Mouse (Mus musculus) hindbrain, embryonic 12.5 days (tissue): Measurements from ENCODE around the gene Nme9. TPM values are rescaled to one million over a fixed set of nuclear protein-coding genes. Genes with fewer than 3 reads are reported as not detected.

Experiments
- ATAC-seq: fragments of 200-750 bp; cut with Nextera tagmentation; 2 replicates; pipeline ENCODE4 v1.8.0; 2017; ENCODE audit warnings: moderate TSS enrichment; ENCODE audit not compliant: low FRiP score
- H3K27ac ChIP-seq: fragments of 300-500 bp; sonication (generic); 2 replicates; pipeline ENCODE4 v1.5.1; 2016; ENCODE audit warnings: mild to moderate bottlenecking
- H3K27me3 ChIP-seq: fragments of 300-500 bp; sonication (generic); 2 replicates; pipeline ENCODE4 v1.6.1; 2016; ENCODE audit warnings: mild to moderate bottlenecking
- H3K36me3 ChIP-seq: fragments of 300-500 bp; sonication (generic); 2 replicates; pipeline ENCODE4 v1.6.1; 2016; ENCODE audit warnings: mild to moderate bottlenecking
- H3K4me1 ChIP-seq: fragments of 300-500 bp; sonication (generic); 2 replicates; pipeline ENCODE4 v1.6.1; 2016
- H3K4me2 ChIP-seq: fragments of 300-500 bp; sonication (generic); replicated peaks from 2 replicates; pipeline ENCODE4 v1.6.1; 2016; ENCODE audit warnings: mild to moderate bottlenecking
- H3K4me3 ChIP-seq: fragments of 300-500 bp; sonication (generic); 2 replicates; pipeline ENCODE4 v1.5.1; 2016; ENCODE audit warnings: mild to moderate bottlenecking
- H3K9ac ChIP-seq: fragments of 300-500 bp; sonication (generic); 2 replicates; pipeline ENCODE4 v1.6.1; 2016; ENCODE audit warnings: mild to moderate bottlenecking, moderate library complexity
- H3K9me3 ChIP-seq: fragments of 300-500 bp; sonication (generic); replicated peaks from 2 replicates; pipeline ENCODE4 v1.6.1; 2016; ENCODE audit warnings: mild to moderate bottlenecking
- WGBS: fragments of 180-500 bp; shearing (Covaris S2); methylation state at CpG from one replicate; pipeline ENCODE4 v1.1.7; 2016; 5-methylcytosine and 5-hydroxymethylcytosine counted together
- polyA plus RNA-seq: library from polyadenylated mRNA; unstranded; fragments of >200 nt; fragmentation: Nextera tagmentation; extraction: Ambion mirVana; gene quantifications from 2 replicates; pipeline ENCODE4 v1.2.1, GENCODE M21; 2016

Nme9 gene
- polyA plus RNA-seq, 1 experiment from 2014 or later: 1.4 TPM

GRCm38 (mm10) chr9:99439064-99439463 lies 12.2 kb upstream of the Nme9 start:
- Histone ChIP-seq H3K9me3 (no peaks in the 10 kb centered on the region), H3K36me3 (no peaks in the 10 kb centered on the region), H3K4me3 (no peak overlapping the region), H3K27ac (no peak overlapping the region), H3K27me3 (peaks cover 20% of the 10 kb centered on the region), H3K9ac (no peak overlapping the region), H3K4me2 (no peak overlapping the region), H3K4me1 (peaks cover 24% of the 10 kb centered on the region)
- WGBS: 81% methylated on average over 8 of the region's 8 CpGs
- ATAC-seq: no peak

- no peak overlapping the region for H3K4me2 ChIP-seq
Measured at GRCm38 (mm10) chr9:99440941-99441340, 10.3 kb upstream of the Nme9 start.

GRCm38 (mm10) chr9:99441647-99442433 lies 9.4 kb upstream of the Nme9 start:
- 90% methylated on average over 4 of the region's 4 CpGs for WGBS
- H3K9me3 ChIP-seq: no peaks in the 10 kb centered on the region
- ATAC-seq: no peak
- H3K4me2 ChIP-seq: no peak overlapping the region
- no peak overlapping the region for H3K4me3 ChIP-seq
- peaks cover 11% of the 10 kb centered on the region for H3K4me1 ChIP-seq
- H3K27ac ChIP-seq: no peak overlapping the region
- no peaks in the 10 kb centered on the region for H3K36me3 ChIP-seq
- H3K9ac ChIP-seq: no peak overlapping the region
- peaks cover 20% of the 10 kb centered on the region for H3K27me3 ChIP-seq

More at GRCm38 (mm10) chr9:99440941-99441340, 10.3 kb upstream of the Nme9 start:
- Histone ChIP-seq H3K9me3 (no peaks in the 10 kb centered on the region), H3K27ac (no peak overlapping the region), H3K36me3 (no peaks in the 10 kb centered on the region), H3K4me3 (no peak overlapping the region), H3K9ac (no peak overlapping the region), H3K4me1 (peaks cover 11% of the 10 kb centered on the region), H3K27me3 (peaks cover 20% of the 10 kb centered on the region)
- no peak for ATAC-seq
- 79% methylated on average over 5 of the region's 5 CpGs for WGBS

GRCm38 (mm10) chr9:99444590-99445178 lies 6.6 kb upstream of the Nme9 start:
- peak; percentile 48 for ATAC-seq
- Histone ChIP-seq H3K27ac (no peak overlapping the region), H3K36me3 (no peaks in the 10 kb centered on the region), H3K27me3 (no peaks in the 10 kb centered on the region; the same call in 1 of the 2 replicates), H3K4me1 (peaks cover 5% of the 10 kb centered on the region; the same call in 1 of the 2 replicates), H3K4me2 (no peak overlapping the region), H3K9ac (no peak overlapping the region), H3K9me3 (no peaks in the 10 kb centered on the region), H3K4me3 (no peak overlapping the region)
- WGBS: 38% methylated on average over 8 of the region's 8 CpGs

- no peak for ATAC-seq
- no peak overlapping the region for H3K27ac ChIP-seq
- no peak overlapping the region for H3K9ac ChIP-seq
- no peaks in the 10 kb centered on the region for H3K9me3 ChIP-seq
- H3K4me3 ChIP-seq: no peak overlapping the region
- peaks cover 3% of the 10 kb centered on the region; the same call in 1 of the 2 replicates for H3K27me3 ChIP-seq
- peaks cover 7% of the 10 kb centered on the region; the same call in 1 of the 2 replicates for H3K4me1 ChIP-seq
- no peaks in the 10 kb centered on the region for H3K36me3 ChIP-seq
- no peak overlapping the region for H3K4me2 ChIP-seq
Measured at GRCm38 (mm10) chr9:99446259-99446658, 5.0 kb upstream of the Nme9 start.

- Histone ChIP-seq H3K4me1 (peaks cover 8% of the 10 kb centered on the region; the same call in 1 of the 2 replicates), H3K4me2 (no peak overlapping the region), H3K4me3 (no peak overlapping the region), H3K9ac (no peak overlapping the region), H3K36me3 (no peaks in the 10 kb centered on the region), H3K27me3 (peaks cover 13% of the 10 kb centered on the region; the same call in 1 of the 2 replicates), H3K9me3 (no peaks in the 10 kb centered on the region), H3K27ac (no peak overlapping the region)
- ATAC-seq: no peak
- WGBS: 80% methylated on average over 3 of the region's 3 CpGs
Measured at GRCm38 (mm10) chr9:99447323-99447722, 4.0 kb upstream of the Nme9 start.

GRCm38 (mm10) chr9:99449886-99450647 lies 1.2 kb upstream of the Nme9 start:
- peaks cover 19% of the 10 kb centered on the region; the same call in 1 of the 2 replicates for H3K27me3 ChIP-seq
- 48% methylated on average over 9 of the region's 9 CpGs for WGBS
- no peaks in the 10 kb centered on the region for H3K9me3 ChIP-seq
- H3K9ac ChIP-seq: no peak overlapping the region
- no peak overlapping the region for H3K4me2 ChIP-seq
- no peak overlapping the region for H3K27ac ChIP-seq
- H3K4me3 ChIP-seq: no peak overlapping the region
- ATAC-seq: no peak
- peaks cover 3% of the 10 kb centered on the region; the same call in 1 of the 2 replicates for H3K4me1 ChIP-seq
- H3K36me3 ChIP-seq: no peaks in the 10 kb centered on the region

- Histone ChIP-seq H3K9ac (no peak overlapping the region), H3K36me3 (no peaks in the 10 kb centered on the region), H3K9me3 (no peaks in the 10 kb centered on the region), H3K4me2 (no peak overlapping the region), H3K4me3 (no peak overlapping the region), H3K4me1 (peaks cover 3% of the 10 kb centered on the region; the same call in 1 of the 2 replicates), H3K27me3 (peaks cover 23% of the 10 kb centered on the region), H3K27ac (no peak overlapping the region)
- ATAC-seq: no peak
- WGBS: 84% methylated on average over 4 of the region's 4 CpGs
Measured at GRCm38 (mm10) chr9:99454211-99454610, 2.9 kb downstream of the Nme9 start.

- Histone ChIP-seq H3K27me3 (peaks cover 3% of the 10 kb centered on the region), H3K4me1 (no peaks in the 10 kb centered on the region), H3K4me2 (no peak overlapping the region), H3K9ac (no peak overlapping the region), H3K4me3 (no peak overlapping the region), H3K27ac (no peak overlapping the region), H3K9me3 (no peaks in the 10 kb centered on the region), H3K36me3 (no peaks in the 10 kb centered on the region)
- WGBS: 45% methylated on average over 12 of the region's 12 CpGs
- ATAC-seq: no peak
Measured at GRCm38 (mm10) chr9:99458529-99459208, 7.4 kb downstream of the Nme9 start.

GRCm38 (mm10) chr9:99459730-99460129 lies 8.5 kb downstream of the Nme9 start:
- Histone ChIP-seq H3K4me2 (no peak overlapping the region), H3K4me1 (no peaks in the 10 kb centered on the region), H3K9me3 (no peaks in the 10 kb centered on the region), H3K27me3 (peaks cover 3% of the 10 kb centered on the region), H3K4me3 (no peak overlapping the region), H3K36me3 (no peaks in the 10 kb centered on the region), H3K9ac (no peak overlapping the region), H3K27ac (no peak overlapping the region)
- 96% methylated on average over 4 of the region's 4 CpGs for WGBS
- no peak for ATAC-seq

GRCm38 (mm10) chr9:99464876-99465275 lies 13.6 kb downstream of the Nme9 start:
- 87% methylated on average over 6 of the region's 6 CpGs for WGBS
- H3K4me3 ChIP-seq: no peak overlapping the region
- H3K36me3 ChIP-seq: no peaks in the 10 kb centered on the region
- H3K4me1 ChIP-seq: no peaks in the 10 kb centered on the region
- H3K27me3 ChIP-seq: no peaks in the 10 kb centered on the region
- H3K9ac ChIP-seq: no peak overlapping the region
- no peak overlapping the region for H3K27ac ChIP-seq
- no peak for ATAC-seq
- no peaks in the 10 kb centered on the region for H3K9me3 ChIP-seq
- no peak overlapping the region for H3K4me2 ChIP-seq

- no peak overlapping the region for H3K4me2 ChIP-seq
- ATAC-seq: no peak
- no peak overlapping the region for H3K4me3 ChIP-seq
- WGBS: 81% methylated on average over 9 of the region's 9 CpGs
- H3K9me3 ChIP-seq: no peaks in the 10 kb centered on the region
- no peaks in the 10 kb centered on the region for H3K36me3 ChIP-seq
- H3K4me1 ChIP-seq: peaks cover 3% of the 10 kb centered on the region; the same call in 1 of the 2 replicates
- H3K27ac ChIP-seq: no peak overlapping the region
- H3K9ac ChIP-seq: no peak overlapping the region
- no peaks in the 10 kb centered on the region for H3K27me3 ChIP-seq
Measured at GRCm38 (mm10) chr9:99468572-99468971, 17.3 kb downstream of the Nme9 start.
